Mouse (Mus musculus) C2C12 (cell line): ENCODE data around the gene Arhgef12. TPM values are rescaled to one million over a fixed set of nuclear protein-coding genes. Genes with fewer than 3 reads are reported as not detected.

Experiments
- H3K27me3 ChIP-seq: one replicate; pipeline ENCODE4 v1.6.1; 2011; ENCODE audit not compliant: control insufficient read depth, insufficient read depth, insufficient read length
- H3K36me3 ChIP-seq: one replicate; pipeline ENCODE4 v1.6.1; 2011; ENCODE audit not compliant: control insufficient read depth, insufficient read depth
- H3K4me3 ChIP-seq: one replicate; pipeline ENCODE4 v1.5.1; 2011; ENCODE audit warnings: mild to moderate bottlenecking, control low read depth; ENCODE audit not compliant: poor library complexity, insufficient read depth, severe bottlenecking
- H3K79me2 ChIP-seq: one replicate; pipeline ENCODE4 v1.6.1; 2011; ENCODE audit not compliant: control insufficient read depth, insufficient read depth
- H3K79me3 ChIP-seq: one replicate; pipeline ENCODE4 v1.6.1; 2011; ENCODE audit warnings: low read depth, control low read depth
- H3ac ChIP-seq: one replicate; pipeline ENCODE3; 2011; ENCODE audit warnings: low read depth; ENCODE audit not compliant: control insufficient read depth, insufficient read length
- CEBPB ChIP-seq: IDR thresholded peaks from one replicate; pipeline ENCODE4 v1.6.1; 2011; ENCODE audit warnings: low read depth, mild to moderate bottlenecking, control low read depth, moderate library complexity
- CTCF ChIP-seq: IDR thresholded peaks from one replicate; pipeline ENCODE4 v1.5.1; 2011; ENCODE audit not compliant: control insufficient read depth, insufficient read depth, insufficient read length
- FOSL1 ChIP-seq: IDR thresholded peaks from one replicate; pipeline ENCODE4 v1.8.0; 2011; ENCODE audit warnings: mild to moderate bottlenecking, low read length; ENCODE audit not compliant: poor library complexity, insufficient read depth, severe bottlenecking
- MAX ChIP-seq: IDR thresholded peaks from one replicate; pipeline ENCODE4 v1.6.1; 2011; ENCODE audit warnings: mild to moderate bottlenecking, control low read depth
- MYOD1 ChIP-seq: IDR thresholded peaks from one replicate; pipeline ENCODE4 v1.6.1; 2011; ENCODE audit warnings: low read depth; ENCODE audit not compliant: control insufficient read depth, insufficient read length
- MYOG ChIP-seq: IDR thresholded peaks from one replicate; pipeline ENCODE4 v1.6.1; 2011; ENCODE audit not compliant: control insufficient read depth, insufficient read length; ENCODE audit errors: extremely low read depth
- USF1 ChIP-seq: IDR thresholded peaks from one replicate; pipeline ENCODE4 v1.6.1; 2011; ENCODE audit warnings: low read depth, mild to moderate bottlenecking, control low read depth, moderate library complexity
- polyA plus RNA-seq: library from polyadenylated mRNA; unstranded; fragments of >200 nt; fragmentation: generic; extraction: Trizol; gene quantifications from one replicate; pipeline ENCODE4 v1.2.1, GENCODE M21; 2012; ENCODE audit warnings: missing spikeins

The Arhgef12 gene
- polyA plus RNA-seq, 1 experiment: 13.8 TPM

GRCm38 (mm10) chr9:42921830-42922229 is 185.2 kb downstream of the Arhgef12 start:
- Histone ChIP-seq H3K79me3 (no peaks in the 10 kb centered on the region), H3ac (no peak overlapping the region), H3K36me3 (no peaks in the 10 kb centered on the region), H3K79me2 (no peaks in the 10 kb centered on the region), H3K4me3 (no peak overlapping the region), H3K27me3 (peaks cover 64% of the 10 kb centered on the region)
- TF ChIP-seq MYOD1 (no peak), FOSL1 (no peak), CTCF (no peak), MAX (no peak), MYOG (no peak), USF1 (no peak), CEBPB (no peak)

GRCm38 (mm10) chr9:42920190-42920589 is 186.8 kb downstream of the Arhgef12 start:
- peaks cover 58% of the 10 kb centered on the region for H3K27me3 ChIP-seq
- TF ChIP-seq USF1 (no peak), MYOD1 (no peak), FOSL1 (no peak), MAX (no peak), CEBPB (no peak), CTCF (no peak)

GRCm38 (mm10) chr9:42917911-42918310 is 189.1 kb downstream of the Arhgef12 start:
- Histone ChIP-seq H3K4me3 (no peak overlapping the region), H3K79me2 (no peaks in the 10 kb centered on the region), H3K36me3 (no peaks in the 10 kb centered on the region), H3K27me3 (peaks cover 57% of the 10 kb centered on the region), H3ac (no peak overlapping the region), H3K79me3 (no peaks in the 10 kb centered on the region)
- TF ChIP-seq MAX: no peak
- no peak for TF ChIP-seq CEBPB
- no peak for TF ChIP-seq CTCF
- no peak for TF ChIP-seq FOSL1
- no peak for TF ChIP-seq MYOG
- TF ChIP-seq MYOD1: no peak
- no peak for TF ChIP-seq USF1

More at GRCm38 (mm10) chr9:42920190-42920589, 186.8 kb downstream of the Arhgef12 start:
- Histone ChIP-seq H3K36me3 (no peaks in the 10 kb centered on the region), H3K4me3 (no peak overlapping the region), H3K79me3 (no peaks in the 10 kb centered on the region), H3ac (no peak overlapping the region), H3K79me2 (no peaks in the 10 kb centered on the region)

Other genes starting within 250 kb of the Arhgef12 start
- gene Grik4, start 162.7 kb downstream of the Arhgef12 start, polyA plus RNA-seq: not detected
- gene Tmem136, start 9.3 kb upstream of the Arhgef12 start, polyA plus RNA-seq: 0.12 TPM
- gene Pou2f3, start 103.1 kb upstream of the Arhgef12 start, polyA plus RNA-seq: not detected
- 86.9 TPM for gene Oaf, start 132.7 kb upstream of the Arhgef12 start, polyA plus RNA-seq
- gene Trim29, start 203.6 kb upstream of the Arhgef12 start, polyA plus RNA-seq: 0.02 TPM